Mouse (Mus musculus): Measurements from ENCODE around the gene Jph4. TPM values are rescaled to one million over a fixed set of nuclear protein-coding genes. Genes with fewer than 3 reads are reported as not detected.

The Jph4 gene
- polyA plus RNA-seq, 1 experiment from 2014 or later: 1.1 TPM

DNA sequence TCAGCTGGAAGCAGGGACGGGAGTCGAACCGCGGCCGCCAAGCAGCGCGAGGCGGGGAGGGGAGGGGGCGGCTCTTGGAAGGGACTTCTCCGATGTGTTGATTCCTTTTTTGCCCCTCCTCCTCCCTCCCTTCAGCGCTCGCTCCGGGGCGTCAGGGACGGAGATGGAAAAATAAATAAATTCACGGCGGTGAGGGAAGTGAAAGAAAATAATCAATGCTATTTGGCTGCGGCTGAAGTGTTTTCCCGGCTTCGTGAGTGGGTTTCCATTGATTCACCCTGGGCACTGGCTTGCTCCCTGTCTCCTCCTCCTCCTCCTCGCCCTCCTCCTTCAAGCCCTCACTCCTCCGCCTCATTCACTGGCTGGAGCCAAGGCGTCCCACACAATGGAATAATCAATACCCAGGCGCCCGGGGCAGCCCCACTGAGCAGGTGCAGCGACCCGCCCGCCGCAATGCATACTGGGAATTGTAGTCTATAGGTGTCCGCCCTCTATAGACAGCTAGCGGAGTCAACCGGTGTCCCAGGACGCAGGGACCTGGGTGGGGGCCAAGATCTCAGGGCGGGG lies 24.6 kb downstream of the Jph4 start, which contains the start of gene Zfhx2:
Gene Zfhx2 (minus strand): TSS at position 314 of the 567 bp plus-strand sequence.
- peak within 1 kb of the TSS; percentile 77 for H3K9ac ChIP-seq (ENCODE audit: low read length)
- no peaks in the 10 kb centered on the region for H3K36me3 ChIP-seq (ENCODE audit: control insufficient read depth, insufficient read depth, low read length)
- peak; percentile 91 for ATAC-seq (ENCODE audit: insufficient read depth, low FRiP score)
- peak within 1 kb of the TSS; percentile 70 for H3K4me3 ChIP-seq (replicated peaks; ENCODE audit: low read length)
- WGBS: under 1% methylated on average over 34 of the region's 34 CpGs
- no peaks in the 10 kb centered on the region for H3K27me3 ChIP-seq (ENCODE audit: control insufficient read depth, insufficient read depth, low read length)
- peak within 1 kb of the TSS; percentile 55 for H3K27ac ChIP-seq (ENCODE audit: low read length)
- H3K4me1 ChIP-seq (ENCODE audit: control insufficient read depth, insufficient read depth, low read length): peaks cover 17% of the 10 kb centered on the region
- H3K9me3 ChIP-seq (replicated peaks; ENCODE audit: control insufficient read depth, low read length): no peaks in the 10 kb centered on the region
- peak within 1 kb of the TSS; percentile 89 for H3K4me2 ChIP-seq (ENCODE audit: low read depth, low read length)

DNA sequence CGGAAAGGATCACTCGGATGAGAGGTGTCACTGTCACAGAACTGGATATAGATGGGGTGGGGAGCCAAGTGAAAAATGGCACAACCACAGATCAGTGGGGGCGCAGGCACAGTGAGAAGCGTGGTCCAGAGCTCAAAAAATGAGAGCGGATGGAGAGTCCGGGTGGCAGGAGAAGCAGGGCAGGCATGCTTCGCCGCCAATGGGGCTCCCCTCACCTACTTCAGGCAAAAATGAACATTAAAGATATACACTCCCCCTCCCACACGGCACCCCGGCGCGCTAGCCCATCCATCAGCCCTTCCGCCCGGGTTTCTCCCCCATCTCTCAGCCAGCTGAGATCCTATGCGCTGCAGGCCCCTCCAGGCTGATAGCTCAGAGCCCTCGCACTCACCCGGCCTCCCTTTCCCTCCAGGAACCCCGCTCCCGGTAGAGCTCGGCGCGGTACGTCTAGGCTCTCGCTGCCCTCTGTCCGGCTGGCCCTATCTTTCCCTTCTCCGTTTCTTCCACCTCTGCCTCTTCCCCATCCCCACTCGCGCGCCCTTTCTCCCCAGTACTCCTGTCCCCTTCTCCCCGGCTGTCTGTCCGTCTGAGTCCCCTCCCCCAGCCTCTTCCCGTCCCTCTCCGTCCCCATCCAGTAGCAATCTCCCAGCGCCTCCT lies 25.4 kb downstream of the Jph4 start:
- no peak for ATAC-seq (ENCODE audit: insufficient read depth, low FRiP score)
- 5% methylated on average over 34 of the region's 34 CpGs for WGBS
- Histone ChIP-seq H3K4me2 (ENCODE audit: low read depth, low read length) (peak overlapping the region; percentile 89), H3K4me3 (replicated peaks; ENCODE audit: low read length) (peak overlapping the region; percentile 70), H3K36me3 (ENCODE audit: control insufficient read depth, insufficient read depth, low read length) (no peaks in the 10 kb centered on the region), H3K9me3 (replicated peaks; ENCODE audit: control insufficient read depth, low read length) (no peaks in the 10 kb centered on the region), H3K4me1 (ENCODE audit: control insufficient read depth, insufficient read depth, low read length) (peaks cover 11% of the 10 kb centered on the region), H3K27ac (ENCODE audit: low read length) (peak overlapping the region; percentile 55; the same call in 1 of the 2 replicates), H3K27me3 (ENCODE audit: control insufficient read depth, insufficient read depth, low read length) (no peaks in the 10 kb centered on the region), H3K9ac (ENCODE audit: low read length) (peak overlapping the region; percentile 77)

GRCm38 (mm10) chr14:55089199-55089947 lies 27.4 kb downstream of the Jph4 start:
- H3K27ac ChIP-seq (ENCODE audit: low read length): no peak overlapping the region

GRCm38 (mm10) chr14:55086009-55086514 lies 30.7 kb downstream of the Jph4 start:
- no peak overlapping the region for H3K27ac ChIP-seq (ENCODE audit: low read length)
- H3K9ac ChIP-seq (ENCODE audit: low read length): no peak overlapping the region
- no peaks in the 10 kb centered on the region for H3K9me3 ChIP-seq (replicated peaks; ENCODE audit: control insufficient read depth, low read length)
- WGBS: 78% methylated on average over 6 of the region's 6 CpGs
- no peak overlapping the region for H3K4me2 ChIP-seq (ENCODE audit: low read depth, low read length)
- H3K4me1 ChIP-seq (ENCODE audit: control insufficient read depth, insufficient read depth, low read length): no peaks in the 10 kb centered on the region
- H3K27me3 ChIP-seq (ENCODE audit: control insufficient read depth, insufficient read depth, low read length): no peaks in the 10 kb centered on the region
- no peaks in the 10 kb centered on the region for H3K36me3 ChIP-seq (ENCODE audit: control insufficient read depth, insufficient read depth, low read length)
- ATAC-seq (ENCODE audit: insufficient read depth, low FRiP score): no peak
- no peak overlapping the region for H3K4me3 ChIP-seq (replicated peaks; ENCODE audit: low read length)

More at GRCm38 (mm10) chr14:55089199-55089947, 27.4 kb downstream of the Jph4 start:
- WGBS: 59% methylated on average over 13 of the region's 13 CpGs
- H3K27me3 ChIP-seq (ENCODE audit: control insufficient read depth, insufficient read depth, low read length): no peaks in the 10 kb centered on the region
- no peak for ATAC-seq (ENCODE audit: insufficient read depth, low FRiP score)
- no peak overlapping the region for H3K4me3 ChIP-seq (replicated peaks; ENCODE audit: low read length)
- no peaks in the 10 kb centered on the region for H3K9me3 ChIP-seq (replicated peaks; ENCODE audit: control insufficient read depth, low read length)
- no peak overlapping the region for H3K9ac ChIP-seq (ENCODE audit: low read length)
- H3K4me1 ChIP-seq (ENCODE audit: control insufficient read depth, insufficient read depth, low read length): no peaks in the 10 kb centered on the region
- H3K4me2 ChIP-seq (ENCODE audit: low read depth, low read length): no peak overlapping the region
- no peaks in the 10 kb centered on the region for H3K36me3 ChIP-seq (ENCODE audit: control insufficient read depth, insufficient read depth, low read length)

- no peak overlapping the region for H3K27ac ChIP-seq (ENCODE audit: low read length)
- no peaks in the 10 kb centered on the region for H3K27me3 ChIP-seq (ENCODE audit: control insufficient read depth, insufficient read depth, low read length)
- 59% methylated on average over 9 of the region's 9 CpGs for WGBS
- H3K36me3 ChIP-seq (ENCODE audit: control insufficient read depth, insufficient read depth, low read length): no peaks in the 10 kb centered on the region
- H3K4me3 ChIP-seq (replicated peaks; ENCODE audit: low read length): no peak overlapping the region
- peak; percentile 14; the same call in 1 of the 2 replicates for ATAC-seq (ENCODE audit: insufficient read depth, low FRiP score)
- no peaks in the 10 kb centered on the region for H3K4me1 ChIP-seq (ENCODE audit: control insufficient read depth, insufficient read depth, low read length)
- no peak overlapping the region for H3K9ac ChIP-seq (ENCODE audit: low read length)
- H3K9me3 ChIP-seq (replicated peaks; ENCODE audit: control insufficient read depth, low read length): no peaks in the 10 kb centered on the region
- no peak overlapping the region for H3K4me2 ChIP-seq (ENCODE audit: low read depth, low read length)
Observed at GRCm38 (mm10) chr14:55085324-55086008, 31.3 kb downstream of the Jph4 start.

GRCm38 (mm10) chr14:55083481-55083880 lies 33.3 kb downstream of the Jph4 start:
- no peaks in the 10 kb centered on the region for H3K27me3 ChIP-seq (ENCODE audit: control insufficient read depth, insufficient read depth, low read length)
- H3K4me1 ChIP-seq (ENCODE audit: control insufficient read depth, insufficient read depth, low read length): peaks cover 14% of the 10 kb centered on the region
- H3K27ac ChIP-seq (ENCODE audit: low read length): no peak overlapping the region
- no peak overlapping the region for H3K4me3 ChIP-seq (replicated peaks; ENCODE audit: low read length)
- no peaks in the 10 kb centered on the region for H3K9me3 ChIP-seq (replicated peaks; ENCODE audit: control insufficient read depth, low read length)
- ATAC-seq (ENCODE audit: insufficient read depth, low FRiP score): no peak
- WGBS: 52% methylated on average over 6 of the region's 6 CpGs
- peak overlapping the region; percentile 5; the same call in 1 of the 2 replicates for H3K9ac ChIP-seq (ENCODE audit: low read length)
- no peak overlapping the region for H3K4me2 ChIP-seq (ENCODE audit: low read depth, low read length)
- no peaks in the 10 kb centered on the region for H3K36me3 ChIP-seq (ENCODE audit: control insufficient read depth, insufficient read depth, low read length)

GRCm38 (mm10) chr14:55081105-55081504 lies 35.6 kb downstream of the Jph4 start:
- Histone ChIP-seq H3K9me3 (replicated peaks; ENCODE audit: control insufficient read depth, low read length) (no peaks in the 10 kb centered on the region), H3K4me2 (ENCODE audit: low read depth, low read length) (no peak overlapping the region), H3K9ac (ENCODE audit: low read length) (no peak overlapping the region), H3K36me3 (ENCODE audit: control insufficient read depth, insufficient read depth, low read length) (no peaks in the 10 kb centered on the region), H3K27ac (ENCODE audit: low read length) (no peak overlapping the region), H3K4me1 (ENCODE audit: control insufficient read depth, insufficient read depth, low read length) (peaks cover 17% of the 10 kb centered on the region), H3K27me3 (ENCODE audit: control insufficient read depth, insufficient read depth, low read length) (no peaks in the 10 kb centered on the region), H3K4me3 (replicated peaks; ENCODE audit: low read length) (no peak overlapping the region)
- no peak for ATAC-seq (ENCODE audit: insufficient read depth, low FRiP score)
- WGBS: 40% methylated on average over 5 of the region's 5 CpGs

GRCm38 (mm10) chr14:55079214-55079970 lies 37.3 kb downstream of the Jph4 start:
- 0 out of 2 replicates have a peak, but pooled peaks have one; percentile 23 for ATAC-seq (ENCODE audit: insufficient read depth, low FRiP score)
- Histone ChIP-seq H3K9me3 (replicated peaks; ENCODE audit: control insufficient read depth, low read length) (no peaks in the 10 kb centered on the region), H3K9ac (ENCODE audit: low read length) (0 out of 2 replicates have a peak overlapping the region, but pooled peaks have one; percentile 61), H3K4me1 (ENCODE audit: control insufficient read depth, insufficient read depth, low read length) (peaks cover 17% of the 10 kb centered on the region), H3K36me3 (ENCODE audit: control insufficient read depth, insufficient read depth, low read length) (no peaks in the 10 kb centered on the region), H3K27me3 (ENCODE audit: control insufficient read depth, insufficient read depth, low read length) (no peaks in the 10 kb centered on the region), H3K4me3 (replicated peaks; ENCODE audit: low read length) (no peak overlapping the region; the same call in 1 of the 2 replicates), H3K27ac (ENCODE audit: low read length) (no peak overlapping the region), H3K4me2 (ENCODE audit: low read depth, low read length) (peak overlapping the region; percentile 46)
- WGBS: 18% methylated on average over 8 of the region's 8 CpGs
